Comparison of ENCODE assay signal across 18 mouse cellular contexts in the genomic region with DNA sequence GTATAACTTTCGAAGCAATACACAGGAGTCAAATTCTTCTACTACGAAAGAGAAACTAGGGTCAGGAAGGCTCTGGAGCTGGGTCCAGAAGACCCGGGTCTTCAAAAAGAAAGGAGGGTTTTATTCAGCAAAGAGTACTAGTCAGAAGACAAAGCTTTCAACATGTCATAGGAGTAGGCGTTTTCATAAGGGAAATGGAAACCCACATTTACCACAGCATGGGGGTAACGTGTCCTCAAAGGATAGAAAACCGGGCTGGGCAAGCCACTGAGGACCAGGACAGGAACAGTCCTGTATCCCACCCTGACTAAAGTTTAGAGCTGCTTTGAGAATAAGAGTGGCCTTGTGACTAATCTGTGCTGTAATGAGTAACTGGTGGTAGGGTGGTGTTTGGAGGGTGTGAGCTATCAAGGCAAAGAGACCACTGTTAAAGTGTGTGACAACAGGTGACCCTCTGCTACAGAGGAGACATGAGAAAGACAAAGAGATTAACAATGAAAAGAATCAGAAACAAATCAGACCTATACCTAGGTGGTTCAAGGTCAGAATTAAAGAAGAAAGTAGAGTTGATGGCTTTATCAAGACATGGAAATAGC. TPM values are rescaled to one million over a fixed set of nuclear protein-coding genes. Genes with fewer than 3 reads are reported as not detected.
DNase-seq lines count a peak whose midpoint lies in the region; ATAC-seq and TF ChIP-seq lines count a peak whose summit lies in the region.
"Had no signal": no experiment of that assay in that cellular context is flagged by ENCODE, and none has a peak within 500 bp of the region (broad histone marks: within the 10 kb centered on the region; RNA-seq: fewer than 3 reads in every experiment).

No protein-coding gene starts in this region.

- H3K36me3 ChIP-seq in thymus, adult 2 months (ENCODE audit: control insufficient read depth, insufficient read depth, low read length), result no peaks in the 10 kb centered on the region; the same call in 1 of the 2 replicates
- H3K36me3 ChIP-seq in CH12.LX (replicated peaks in 1 of 2; ENCODE audit: control insufficient read depth in 1 of 2, insufficient read depth in 1 of 2, low read length in 1 of 2), result peaks cover 3 to 8% of the 10 kb centered on the region in 2 experiments
- no peaks in the 10 kb centered on the region for H3K36me3 ChIP-seq in midbrain, embryonic 16.5 days (ENCODE audit: control insufficient read depth, insufficient read depth, low read length)
- H3K36me3 ChIP-seq: liver, embryonic 12.5 days; neural tube, embryonic 12.5 days had no signal

- peaks cover 28% of the 10 kb centered on the region for H3K4me1 ChIP-seq in thymus, adult 2 months (replicated peaks; ENCODE audit: control insufficient read depth, insufficient read depth, low read length)
- peaks cover 3 to 41% of the 10 kb centered on the region in 2 experiments for H3K4me1 ChIP-seq in CH12.LX (ENCODE audit: control insufficient read depth in 1 of 2, insufficient read depth in 2 of 2)
- peaks cover 3% of the 10 kb centered on the region; the same call in 1 of the 2 replicates for H3K4me1 ChIP-seq in midbrain, embryonic 16.5 days (ENCODE audit: control insufficient read depth, insufficient read depth, low read length)
- H3K4me1 ChIP-seq: limb, embryonic 12.5 days; neural tube, embryonic 12.5 days had no signal

- H3K4me3 ChIP-seq in thymus, adult 2 months (ENCODE audit: control insufficient read depth, insufficient read depth, low read length), result no peak overlapping the region
- no peak overlapping the region for H3K4me3 ChIP-seq in CH12.LX (replicated peaks in 1 of 3; ENCODE audit: low read depth in 2 of 3, low read length in 2 of 3, poor library complexity in 1 of 3)
- H3K4me3 ChIP-seq in midbrain, embryonic 16.5 days (ENCODE audit: low read depth, low read length), result no peak overlapping the region
- H3K4me3 ChIP-seq: embryonic facial prominence, embryonic 10.5 days; forebrain, embryonic 12.5 days; limb, embryonic 12.5 days; liver, embryonic 12.5 days; neural tube, embryonic 12.5 days had no signal

- H3K4me2 ChIP-seq in CH12.LX (ENCODE audit: insufficient read depth, low read depth, poor library complexity, severe bottlenecking), result no peak overlapping the region
- no peak overlapping the region for H3K4me2 ChIP-seq in midbrain, embryonic 16.5 days (ENCODE audit: low read length)
- H3K4me2 ChIP-seq: forebrain, embryonic 12.5 days; limb, embryonic 12.5 days; liver, embryonic 12.5 days; neural tube, embryonic 12.5 days had no signal

- 0 out of 2 replicates have a peak, but pooled peaks have one; percentile 6 for TF ChIP-seq EP300 in CH12.LX (IDR thresholded peaks at IDR 0.05; ENCODE audit: low read length)

- peak overlapping the region; percentile 72 for H3K27ac ChIP-seq in thymus, adult 2 months (ENCODE audit: control insufficient read depth, insufficient read depth, low read length)
- H3K27ac ChIP-seq in CH12.LX (ENCODE audit: insufficient read depth, low read depth), result no peak overlapping the region
- H3K27ac ChIP-seq in midbrain, embryonic 16.5 days (ENCODE audit: low read length), result no peak overlapping the region
- H3K27ac ChIP-seq: embryonic facial prominence, embryonic 10.5 days; forebrain, embryonic 12.5 days; limb, embryonic 12.5 days; liver, embryonic 12.5 days; neural tube, embryonic 12.5 days had no signal

- TF ChIP-seq RAD21 in CH12.LX (IDR thresholded peaks at IDR 0.05; ENCODE audit: low read depth, low read length), result no peak

- in situ Hi-C loops in CH12.LX (cut with MboI; ENCODE audit: low pct_ligation_motif_present, low pct_unique_long_range_greater_than_20kb, low sequenced_read_pairs), result no loop called here

- H3K27me3 ChIP-seq in thymus, adult 2 months (ENCODE audit: control insufficient read depth, insufficient read depth, low read length), result no peaks in the 10 kb centered on the region
- no peaks in the 10 kb centered on the region for H3K27me3 ChIP-seq in CH12.LX (replicated peaks)
- H3K27me3 ChIP-seq in midbrain, embryonic 16.5 days (ENCODE audit: control insufficient read depth, insufficient read depth, low read depth, low read length), result no peaks in the 10 kb centered on the region
- H3K27me3 ChIP-seq: forebrain, embryonic 12.5 days; limb, embryonic 12.5 days; liver, embryonic 12.5 days; neural tube, embryonic 12.5 days had no signal

- TF ChIP-seq POLR2A in thymus, adult 2 months (IDR thresholded peaks at IDR 0.05; ENCODE audit: control insufficient read depth, extremely low read depth, insufficient read depth, low read length, poor library complexity), result no peak
- TF ChIP-seq POLR2A in CH12.LX (IDR thresholded peaks at IDR 0.05; ENCODE audit: low read depth, low read length), result no peak

- no peak for DNase-seq in thymus, adult 2 months
- no peak for DNase-seq in thymus, postnatal 36 days
- peak; percentile 44 for DNase-seq in CH12.LX (ENCODE audit: extremely low read depth)
- peak; percentile 83 for DNase-seq in induced T-regulatory cell, adult 2 months (ENCODE audit: low read depth)
- DNase-seq in naive thymus-derived CD4-positive, alpha-beta T cell, adult 2 months (ENCODE audit: low read depth), result peak; percentile 71
- no peak for DNase-seq in yolk sac, embryonic 10.5 days (ENCODE audit: low spot score)
- DNase-seq in kidney, adult 8-10 months, result no peak
- DNase-seq: cerebellum, adult 2 months; gastrocnemius, postnatal 25 days; lung, adult 2 months; lung, postnatal 4 days had no signal

- no peak for TF ChIP-seq CTCF in thymus, adult 2 months (IDR thresholded peaks at IDR 0.05; ENCODE audit: borderline replicate concordance, control insufficient read depth, extremely low read depth, insufficient read depth, low read length, poor library complexity)
- TF ChIP-seq CTCF in CH12.LX (conservative IDR thresholded peaks at IDR 0.05 in 1 of 2, IDR thresholded peaks at IDR 0.05 in 1 of 2; ENCODE audit: low read depth in 2 of 2, low read length in 2 of 2), result no peak

- ATAC-seq in midbrain, embryonic 16.5 days, result no peak
- ATAC-seq: liver, embryonic 12.5 days had no signal

- no peaks in the 10 kb centered on the region for H3K9me3 ChIP-seq in CH12.LX (replicated peaks; ENCODE audit: low read length)
- H3K9me3 ChIP-seq in midbrain, embryonic 16.5 days (replicated peaks; ENCODE audit: control insufficient read depth, low read length, poor library complexity, severe bottlenecking), result no peaks in the 10 kb centered on the region
- H3K9me3 ChIP-seq: embryonic facial prominence, embryonic 10.5 days; forebrain, embryonic 12.5 days; G1E; limb, embryonic 12.5 days; liver, embryonic 12.5 days; neural tube, embryonic 12.5 days had no signal

- 12% methylated on average over 6 of the region's 6 CpGs for WGBS in thymus, adult 2 months
- 95% methylated on average over 6 of the region's 6 CpGs for WGBS in midbrain, embryonic 16.5 days

- no peaks in the 10 kb centered on the region for H3K79me2 ChIP-seq in CH12.LX (replicated peaks; ENCODE audit: control insufficient read depth, extremely low read depth, insufficient read depth, poor library complexity, severe bottlenecking)

- H3K9ac ChIP-seq in CH12.LX (ENCODE audit: insufficient read depth, low read depth), result no peak overlapping the region
- H3K9ac ChIP-seq in midbrain, embryonic 16.5 days (ENCODE audit: low read depth, low read length), result no peak overlapping the region
- H3K9ac ChIP-seq: forebrain, embryonic 12.5 days; limb, embryonic 12.5 days; liver, embryonic 12.5 days; neural tube, embryonic 12.5 days had no signal

- dilution Hi-C loops in CH12.LX (cut with MboI; ENCODE audit: extremely low pct_ligation_motif_present, extremely low pct_unique_long_range_greater_than_20kb, low sequenced_read_pairs), result no loop called here

TF ChIP-seq in CH12.LX, 34 proteins besides CTCF, POLR2A, EP300 and RAD21:
- TF ChIP-seq ZC3H11A (IDR thresholded peaks at IDR 0.05; ENCODE audit: low read depth, low read length) (no peak), MYC (IDR thresholded peaks at IDR 0.05; ENCODE audit: low read depth, low read length) (no peak), UBTF (IDR thresholded peaks at IDR 0.05; ENCODE audit: low read depth, low read length) (no peak), GABPA (IDR thresholded peaks at IDR 0.05; ENCODE audit: insufficient replicate concordance, low read depth, low read length) (no peak), USF2 (conservative IDR thresholded peaks at IDR 0.05; ENCODE audit: low read depth, low read length) (no peak), TBP (conservative IDR thresholded peaks at IDR 0.05; ENCODE audit: low read depth, low read length) (no peak), USF1 (IDR thresholded peaks at IDR 0.05; ENCODE audit: low read depth, low read length) (no peak), NELFE (IDR thresholded peaks at IDR 0.05; ENCODE audit: low read depth, low read length) (no peak), NRF1 (IDR thresholded peaks at IDR 0.05; ENCODE audit: low read depth, low read length) (no peak), ZKSCAN1 (IDR thresholded peaks at IDR 0.05; ENCODE audit: borderline replicate concordance, low read depth, low read length) (no peak), IRF4 (IDR thresholded peaks at IDR 0.05; ENCODE audit: low read depth, low read length) (no peak)

RNA-seq across cellular contexts. Expression of gene Dnajc15, which starts 3.4 kb away (rescaled TPM):
- polyA plus RNA-seq in thymus, adult 2 months (2012; rRNA removed), result 12.3 and 21.6 TPM in 2 replicates
- total RNA-seq in CH12.LX (2012; rRNA removed) (39.5 and 47.0 TPM in 2 replicates), CH12.LX (2014; rRNA removed) (41.7 and 48.6 TPM in 2 replicates)
- 56.8 and 59.0 TPM in 2 replicates for polyA plus RNA-seq in CH12.LX (2012; ENCODE audit: insufficient read length, low read depth)
- polyA plus RNA-seq in midbrain, embryonic 16.5 days (2015; fragmentation: Nextera tagmentation; extraction: Ambion mirVana), result 79.3 and 90.1 TPM in 2 replicates

RNA-seq across cellular contexts. Expression of gene Epsti1, which starts 32.6 kb away (rescaled TPM):
- 48.6 and 64.6 TPM in 2 replicates for polyA plus RNA-seq in thymus, adult 2 months (2012; rRNA removed)
- total RNA-seq in CH12.LX (2012; rRNA removed) (0.38 and 0.59 TPM in 2 replicates), CH12.LX (2014; rRNA removed) (2.2 and 3.0 TPM in 2 replicates)
- 2.2 and 2.3 TPM in 2 replicates for polyA plus RNA-seq in CH12.LX (2012; ENCODE audit: insufficient read length, low read depth)
- polyA plus RNA-seq in midbrain, embryonic 16.5 days (2015; fragmentation: Nextera tagmentation; extraction: Ambion mirVana), result 0.32 TPM in 1 of 2 replicates, not detected in the other
- total RNA-seq: G1E had no signal
- polyA plus RNA-seq: G1E had no signal

Comparison
In these comparisons a context has a peak if more than half of its experiments do, and no peak if none do; other contexts are left out.
1. DNase-seq: peak in CH12.LX (single experiment), induced T-regulatory cell, adult 2 months (single experiment) and naive thymus-derived CD4-positive, alpha-beta T cell, adult 2 months (single experiment); none in thymus, adult 2 months (single experiment), thymus, postnatal 36 days (0 of 2), yolk sac, embryonic 10.5 days (single experiment) and kidney, adult 8-10 months (0 of 2).
2. RNA of gene Epsti1, which starts 32.6 kb away (polyA plus RNA-seq): 48.6 to 64.6 TPM in thymus, adult 2 months; 2.2 to 2.3 TPM in CH12.LX and 0.32 TPM in midbrain, embryonic 16.5 days; every median in the first group is over 10 times any median in the second.